Mouse (Mus musculus) embryonic facial prominence, embryonic 11.5 days (tissue): Measurements from ENCODE around the gene Ankmy2. TPM values are rescaled to one million over a fixed set of nuclear protein-coding genes. Genes with fewer than 3 reads are reported as not detected.

Experiments
- ATAC-seq: fragments of 200-750 bp; cut with Nextera tagmentation; replicated peaks from 2 replicates; pipeline ENCODE4 v1.8.0; 2017; ENCODE audit warnings: low read depth; ENCODE audit not compliant: insufficient number of reproducible peaks, low FRiP score, low TSS enrichment
- DNase-seq: peaks from one replicate; pipeline ENCODE4 v3.0.0-alpha.2; 2015; ENCODE audit warnings: low spot score
- H3K27ac ChIP-seq: fragments of 300-500 bp; sonication (generic); replicated peaks from 2 replicates; pipeline ENCODE4 v1.5.1; 2014; ENCODE audit warnings: mild to moderate bottlenecking, low read depth, low read length, control low read depth
- H3K27me3 ChIP-seq: fragments of 300-500 bp; sonication (generic); 2 replicates; pipeline ENCODE4 v1.6.1; 2014; ENCODE audit warnings: mild to moderate bottlenecking, low read length, moderate library complexity, mixed read lengths; ENCODE audit not compliant: control insufficient read depth, insufficient read depth
- H3K36me3 ChIP-seq: fragments of 300-500 bp; sonication (generic); replicated peaks from 2 replicates; pipeline ENCODE4 v1.6.1; 2014; ENCODE audit warnings: low read depth, mild to moderate bottlenecking, low read length, moderate library complexity, mixed read lengths; ENCODE audit not compliant: control insufficient read depth, insufficient read depth
- H3K4me1 ChIP-seq: fragments of 300-500 bp; sonication (generic); 2 replicates; pipeline ENCODE4 v1.6.1; 2014; ENCODE audit warnings: low read length, mixed read lengths; ENCODE audit not compliant: control insufficient read depth, insufficient read depth
- H3K4me2 ChIP-seq: fragments of 300-500 bp; sonication (generic); 2 replicates; pipeline ENCODE4 v1.6.1; 2014; ENCODE audit warnings: low read depth, mild to moderate bottlenecking, control low read depth, low read length, moderate library complexity
- H3K4me3 ChIP-seq: fragments of 300-500 bp; sonication (generic); 2 replicates; pipeline ENCODE4 v1.5.1; 2014; ENCODE audit warnings: low read depth, low read length, control low read depth
- H3K9ac ChIP-seq: fragments of 300-500 bp; sonication (generic); replicated peaks from 2 replicates; pipeline ENCODE4 v1.6.1; 2014; ENCODE audit warnings: mild to moderate bottlenecking, control low read depth, low read length
- H3K9me3 ChIP-seq: fragments of 300-500 bp; sonication (generic); replicated peaks from 2 replicates; pipeline ENCODE4 v1.6.1; 2016; ENCODE audit warnings: mild to moderate bottlenecking, low read length, inconsistent platforms, mixed read lengths; ENCODE audit not compliant: control insufficient read depth
- WGBS: fragments of 180-500 bp; shearing (Covaris S2); extraction: QIAGEN DNeasy Blood & Tissue Kit; methylation state at CpG from one replicate; pipeline ENCODE4 v1.1.7; 2014; 5-methylcytosine and 5-hydroxymethylcytosine counted together
- polyA plus RNA-seq: library from polyadenylated mRNA; unstranded; fragments of >200 nt; fragmentation: Nextera tagmentation; extraction: Ambion mirVana; gene quantifications from 2 replicates; pipeline ENCODE4 v1.2.1, GENCODE M21; 2014

Gene Ankmy2
- polyA plus RNA-seq = 37.8 and 39.6 TPM in 2 replicates

DNA sequence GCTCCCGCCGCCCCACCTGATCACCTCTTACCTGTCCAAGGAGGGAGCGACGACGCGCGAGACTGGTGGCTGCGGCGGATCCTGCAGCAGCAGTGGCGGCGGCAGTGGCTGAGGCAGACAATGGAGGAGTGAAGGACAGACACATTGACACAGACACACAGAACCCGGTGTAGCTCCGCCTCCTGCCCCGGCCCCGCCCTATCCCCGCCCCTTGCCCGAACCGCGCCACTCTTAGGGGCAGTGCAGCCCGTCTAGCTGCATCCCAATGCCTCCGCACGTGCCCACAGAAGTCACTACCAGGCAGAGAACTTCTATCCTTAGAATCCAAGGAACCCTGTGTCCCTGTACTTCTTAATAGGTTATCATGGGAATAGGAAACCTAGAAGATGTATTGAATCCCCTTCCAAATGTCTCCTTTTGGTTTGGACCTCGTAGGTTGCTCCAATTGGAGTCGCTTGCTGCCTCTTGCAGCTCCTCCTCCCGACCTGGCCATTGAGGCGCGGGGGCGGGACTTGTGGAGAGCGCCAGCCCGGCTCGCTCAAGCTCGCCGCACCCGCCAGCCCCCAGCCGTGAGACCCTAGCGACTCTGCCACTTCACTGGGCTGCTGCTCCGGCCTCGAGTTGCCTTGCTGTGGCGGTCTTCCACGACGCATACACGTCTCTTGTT lies at the start of gene Ankmy2:
TSS of gene Ankmy2 (plus strand) at position 478 of the 667 bp plus-strand sequence.
- WGBS = under 1% methylated on average over 42 of the region's 42 CpGs
- peak; percentile 97 for DNase-seq

DNA sequence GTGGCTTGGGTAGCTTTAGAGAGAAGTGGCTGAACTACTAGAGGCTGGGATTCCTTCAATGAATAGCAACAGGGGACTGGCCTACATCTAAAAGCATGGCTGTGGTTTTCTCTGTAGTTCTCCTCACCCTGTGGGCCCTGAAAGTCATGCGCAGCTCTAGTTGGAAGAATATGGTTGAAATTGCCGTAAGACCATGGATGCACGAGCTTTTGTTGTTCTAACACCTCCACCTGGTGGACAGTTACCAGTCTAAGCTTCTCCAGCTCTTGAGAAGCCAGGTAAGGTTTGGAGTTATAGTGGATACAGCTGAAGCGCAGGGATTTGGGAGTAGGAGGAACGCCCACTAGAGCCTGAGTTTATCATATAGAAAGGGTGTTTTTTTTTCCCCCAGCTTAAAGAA lies 48.5 kb upstream of the Ankmy2 start:
- H3K27ac ChIP-seq = no peak overlapping the region
- H3K27me3 ChIP-seq = no peaks in the 10 kb centered on the region
- H3K9me3 ChIP-seq = no peaks in the 10 kb centered on the region
- peaks cover 26% of the 10 kb centered on the region for H3K36me3 ChIP-seq
- DNase-seq = no peak
- ATAC-seq = no peak
- 93% methylated on average over 5 of the region's 5 CpGs for WGBS
- H3K4me2 ChIP-seq = no peak overlapping the region
- no peak overlapping the region for H3K9ac ChIP-seq
- no peaks in the 10 kb centered on the region for H3K4me1 ChIP-seq
- H3K4me3 ChIP-seq = no peak overlapping the region

More for the DNA sequence above, at the start of gene Ankmy2:
- Histone ChIP-seq H3K9ac (peak within 1 kb of the TSS; percentile 67), H3K4me1 (no peaks in the 10 kb centered on the region), H3K27me3 (no peaks in the 10 kb centered on the region), H3K9me3 (no peaks in the 10 kb centered on the region), H3K27ac (peak within 1 kb of the TSS; percentile 75), H3K4me2 (peak within 1 kb of the TSS; percentile 74), H3K36me3 (no peaks in the 10 kb centered on the region), H3K4me3 (peak within 1 kb of the TSS; percentile 79)
- ATAC-seq = peak; percentile 97

DNA sequence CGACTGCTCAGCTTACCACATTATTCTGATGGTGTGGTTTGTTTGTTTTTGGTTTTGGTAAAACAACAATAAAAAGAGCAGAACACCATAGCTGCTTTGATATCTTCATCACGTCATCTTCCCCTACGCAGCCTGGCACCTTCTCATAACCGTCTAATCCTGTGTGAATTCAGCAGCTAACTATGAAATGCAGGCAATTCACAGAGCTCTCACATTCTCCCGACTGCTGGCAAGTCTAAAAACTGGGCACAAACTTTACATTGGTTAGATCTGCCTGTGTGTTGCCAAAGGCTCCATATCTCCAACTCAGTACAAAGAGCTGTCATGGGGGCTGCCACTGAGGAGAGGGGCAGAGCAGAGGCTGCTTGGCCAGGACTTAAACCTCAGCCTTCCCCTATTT lies 46.5 kb upstream of the Ankmy2 start:
- H3K36me3 ChIP-seq = peaks cover 24% of the 10 kb centered on the region
- H3K27ac ChIP-seq = no peak overlapping the region
- no peak overlapping the region for H3K4me3 ChIP-seq

DNA sequence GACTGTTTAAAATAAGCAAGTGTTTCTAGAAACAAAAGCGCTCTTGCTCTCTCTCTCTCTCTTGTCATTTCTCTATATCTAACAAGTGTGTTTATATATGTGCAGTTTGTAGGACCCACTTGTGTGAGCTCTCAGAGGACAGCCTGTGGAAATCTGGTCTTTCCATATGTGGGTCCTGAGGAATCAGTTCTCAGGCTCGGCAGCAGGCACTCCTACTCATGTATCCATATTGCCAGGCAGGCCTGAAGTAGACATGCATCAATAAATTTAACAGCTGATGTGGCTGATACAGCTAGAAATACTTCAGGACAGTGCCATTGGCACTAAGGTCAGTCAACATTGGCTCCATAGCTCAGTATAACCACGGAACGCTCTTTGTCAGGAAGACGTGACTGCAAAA lies 45.8 kb upstream of the Ankmy2 start:
- Histone ChIP-seq H3K9ac (no peak overlapping the region), H3K4me2 (no peak overlapping the region), H3K4me3 (no peak overlapping the region), H3K4me1 (no peaks in the 10 kb centered on the region), H3K9me3 (no peaks in the 10 kb centered on the region), H3K27me3 (no peaks in the 10 kb centered on the region), H3K27ac (no peak overlapping the region), H3K36me3 (peaks cover 24% of the 10 kb centered on the region)
- ATAC-seq = no peak
- DNase-seq = no peak
- 92% methylated on average over 5 of the region's 5 CpGs for WGBS

More for the DNA sequence above, 46.5 kb upstream of the Ankmy2 start:
- no peak overlapping the region for H3K9ac ChIP-seq
- no peaks in the 10 kb centered on the region for H3K4me1 ChIP-seq
- no peak for DNase-seq
- no peaks in the 10 kb centered on the region for H3K9me3 ChIP-seq
- no peaks in the 10 kb centered on the region for H3K27me3 ChIP-seq
- no peak for ATAC-seq
- WGBS = 90% methylated on average over 5 of the region's 5 CpGs
- no peak overlapping the region for H3K4me2 ChIP-seq

DNA sequence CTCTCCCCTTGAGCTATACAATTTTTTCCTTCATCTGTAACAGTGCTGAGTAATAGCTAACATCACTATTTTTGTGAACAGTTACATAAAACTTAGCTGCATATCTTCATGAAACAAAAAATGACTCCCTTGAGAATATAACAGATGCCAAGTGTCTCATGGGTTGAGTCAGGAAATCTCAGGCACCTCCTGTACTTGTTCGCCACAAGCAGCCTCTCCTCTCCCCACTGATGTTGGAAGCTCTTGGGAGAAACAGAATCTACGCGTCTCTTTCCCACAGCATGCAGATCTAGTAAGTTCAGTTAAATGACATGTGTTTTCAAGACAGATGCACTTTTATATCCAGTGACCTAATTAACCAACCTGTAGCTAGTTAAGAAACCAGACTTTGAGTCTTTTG lies 44.8 kb upstream of the Ankmy2 start:
- no peak overlapping the region for H3K27ac ChIP-seq
- 96% methylated on average over 3 of the region's 3 CpGs for WGBS
- H3K4me2 ChIP-seq = no peak overlapping the region
- no peaks in the 10 kb centered on the region for H3K4me1 ChIP-seq
- H3K27me3 ChIP-seq = no peaks in the 10 kb centered on the region
- DNase-seq (no peak), ATAC-seq (no peak)
- no peak overlapping the region for H3K9ac ChIP-seq
- H3K4me3 ChIP-seq = no peak overlapping the region
- H3K36me3 ChIP-seq = peaks cover 22% of the 10 kb centered on the region
- no peaks in the 10 kb centered on the region for H3K9me3 ChIP-seq

DNA sequence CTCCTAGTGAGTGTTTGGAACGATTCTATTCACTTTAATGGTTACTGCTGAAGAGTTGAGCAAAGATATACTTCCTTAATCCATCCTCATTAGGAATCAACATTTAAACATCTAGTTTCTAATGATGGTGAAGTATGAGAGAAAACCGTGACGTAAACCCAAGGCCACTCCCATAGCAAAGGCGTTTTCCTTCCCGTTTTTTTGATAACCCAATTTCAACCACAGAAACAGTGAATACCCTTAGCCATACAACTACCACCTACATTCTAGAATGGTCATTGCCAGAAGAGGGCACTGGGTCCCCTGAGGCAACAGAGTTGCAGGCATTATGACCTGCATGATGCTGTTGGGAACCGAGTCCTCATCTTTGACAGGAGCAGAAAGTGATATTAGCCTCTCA lies 39.8 kb upstream of the Ankmy2 start:
- Histone ChIP-seq H3K4me1 (no peaks in the 10 kb centered on the region), H3K36me3 (peaks cover 3% of the 10 kb centered on the region), H3K9ac (no peak overlapping the region), H3K27me3 (no peaks in the 10 kb centered on the region), H3K4me3 (no peak overlapping the region), H3K27ac (no peak overlapping the region), H3K9me3 (no peaks in the 10 kb centered on the region), H3K4me2 (no peak overlapping the region)
- WGBS = 98% methylated on average over 6 of the region's 6 CpGs
- ATAC-seq (no peak), DNase-seq (no peak)

DNA sequence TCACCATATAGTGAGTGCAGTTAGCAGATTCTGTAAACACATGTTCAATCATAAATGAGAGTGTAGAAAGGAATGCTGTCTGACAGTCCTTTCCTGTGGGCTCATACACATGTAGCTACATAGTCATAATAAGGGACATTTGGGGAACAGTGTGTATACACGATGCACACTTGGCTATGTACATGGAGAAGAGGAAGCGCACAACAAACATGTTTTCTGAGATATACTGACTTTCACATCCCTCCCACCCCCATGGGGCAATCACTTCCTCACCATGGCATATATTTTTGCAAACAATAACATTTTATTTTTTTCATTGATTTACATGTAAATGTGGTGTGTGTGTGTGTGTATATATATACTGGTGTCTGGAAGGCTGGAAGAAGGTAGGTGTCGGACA lies 37.7 kb upstream of the Ankmy2 start:
- ATAC-seq (no peak), DNase-seq (no peak)
- no peaks in the 10 kb centered on the region for H3K9me3 ChIP-seq
- H3K36me3 ChIP-seq = peaks cover 3% of the 10 kb centered on the region
- H3K4me1 ChIP-seq = no peaks in the 10 kb centered on the region
- 92% methylated on average over 3 of the region's 3 CpGs for WGBS
- H3K27me3 ChIP-seq = no peaks in the 10 kb centered on the region
- no peak overlapping the region for H3K4me2 ChIP-seq
- no peak overlapping the region for H3K4me3 ChIP-seq
- H3K27ac ChIP-seq = no peak overlapping the region
- H3K9ac ChIP-seq = no peak overlapping the region

DNA sequence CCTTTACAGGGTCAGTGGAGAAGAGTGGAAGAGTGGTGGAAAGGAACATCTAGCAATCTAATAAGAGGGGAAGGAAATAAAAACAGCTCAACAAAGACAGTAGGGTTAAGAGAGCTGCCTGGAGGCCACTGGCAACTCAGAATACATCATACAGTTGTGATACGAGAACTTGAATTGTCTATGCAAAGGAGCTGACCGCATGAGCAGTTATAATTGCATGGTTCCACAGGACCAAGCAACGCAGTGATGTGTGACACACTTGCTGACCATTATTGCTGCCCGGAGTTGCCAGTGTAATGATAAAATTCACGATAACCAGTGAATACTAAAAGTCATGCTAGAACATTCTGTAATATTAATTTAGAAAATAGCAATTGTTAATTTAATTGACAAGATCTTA lies 30.9 kb upstream of the Ankmy2 start:
- Histone ChIP-seq H3K36me3 (peaks cover 5% of the 10 kb centered on the region), H3K27me3 (no peaks in the 10 kb centered on the region)
- 94% methylated on average over 5 of the region's 5 CpGs for WGBS

More for the DNA sequence above, 30.9 kb upstream of the Ankmy2 start:
- ATAC-seq = no peak
- no peaks in the 10 kb centered on the region for H3K9me3 ChIP-seq
- DNase-seq = no peak
- H3K4me2 ChIP-seq = no peak overlapping the region
- no peak overlapping the region for H3K27ac ChIP-seq
- H3K4me3 ChIP-seq = no peak overlapping the region
- no peak overlapping the region for H3K9ac ChIP-seq
- H3K4me1 ChIP-seq = no peaks in the 10 kb centered on the region
